Mouse (Mus musculus): ENCODE results near the gene Tmc3.

Tmc3 gene

DNA sequence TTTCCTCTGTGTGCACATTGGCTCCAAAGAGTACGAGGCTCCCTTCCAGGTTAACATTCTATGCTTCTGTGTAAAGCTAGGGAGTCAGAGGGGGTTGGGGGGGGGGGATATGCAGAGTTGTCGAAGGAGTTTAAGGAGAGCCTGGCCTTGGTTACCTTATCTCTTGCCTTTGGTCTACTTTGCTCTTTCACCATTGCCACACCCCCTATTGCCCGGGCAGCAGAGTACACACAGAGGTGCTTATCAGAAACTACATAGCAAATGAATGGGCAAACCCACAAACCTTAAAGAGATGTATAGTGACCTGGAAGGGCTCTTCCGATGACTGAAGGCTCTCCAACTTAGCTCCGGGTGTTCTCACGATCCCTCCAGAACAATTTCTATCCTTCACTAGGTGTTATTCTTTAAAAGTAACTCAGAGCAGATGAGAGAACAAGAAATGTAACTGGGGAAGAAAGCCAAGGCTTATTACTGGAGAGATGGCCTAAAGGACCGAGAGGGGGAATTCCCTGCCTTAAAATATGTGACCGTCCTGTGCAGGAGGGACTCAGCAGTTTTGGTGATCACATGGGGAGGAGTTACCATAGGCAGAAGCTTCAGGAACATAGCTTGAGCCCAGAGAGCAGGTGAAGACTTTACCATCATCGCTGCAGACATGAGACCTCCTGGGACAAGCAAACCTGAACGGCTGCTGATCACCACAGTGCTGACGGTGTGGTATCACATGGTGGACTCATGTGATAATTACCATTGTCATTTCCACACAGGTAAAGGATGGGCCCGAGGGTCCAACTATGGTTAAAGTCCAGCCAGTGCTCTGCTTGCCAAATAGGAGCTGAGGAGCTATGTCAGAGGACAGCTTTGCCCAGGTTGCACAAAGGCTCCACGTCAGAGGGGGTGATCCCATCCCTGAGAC is 14.5 kb downstream of the Tmc3 start:
- no peak for DNase-seq (ENCODE audit: low spot score)

DNA sequence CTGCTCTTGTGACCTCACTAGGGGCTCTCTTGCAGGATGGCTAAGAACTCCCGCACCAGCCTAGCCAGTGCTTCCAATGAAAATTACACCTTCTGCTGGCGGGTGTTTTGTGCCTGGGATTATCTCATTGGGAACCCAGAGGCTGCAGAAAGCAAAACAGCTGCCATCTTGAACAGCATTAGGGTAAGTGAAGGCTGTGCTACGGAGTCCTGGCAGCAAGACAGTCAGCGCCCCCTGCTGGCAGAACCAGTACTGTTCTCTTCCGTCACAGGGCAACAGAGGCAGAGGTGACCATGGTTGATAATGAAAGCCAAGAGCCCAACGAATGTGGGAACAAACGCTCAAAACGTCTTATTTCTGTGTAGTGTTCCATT is 15.2 kb downstream of the Tmc3 start:
- DNase-seq (ENCODE audit: low spot score) = peak; percentile 36

DNA sequence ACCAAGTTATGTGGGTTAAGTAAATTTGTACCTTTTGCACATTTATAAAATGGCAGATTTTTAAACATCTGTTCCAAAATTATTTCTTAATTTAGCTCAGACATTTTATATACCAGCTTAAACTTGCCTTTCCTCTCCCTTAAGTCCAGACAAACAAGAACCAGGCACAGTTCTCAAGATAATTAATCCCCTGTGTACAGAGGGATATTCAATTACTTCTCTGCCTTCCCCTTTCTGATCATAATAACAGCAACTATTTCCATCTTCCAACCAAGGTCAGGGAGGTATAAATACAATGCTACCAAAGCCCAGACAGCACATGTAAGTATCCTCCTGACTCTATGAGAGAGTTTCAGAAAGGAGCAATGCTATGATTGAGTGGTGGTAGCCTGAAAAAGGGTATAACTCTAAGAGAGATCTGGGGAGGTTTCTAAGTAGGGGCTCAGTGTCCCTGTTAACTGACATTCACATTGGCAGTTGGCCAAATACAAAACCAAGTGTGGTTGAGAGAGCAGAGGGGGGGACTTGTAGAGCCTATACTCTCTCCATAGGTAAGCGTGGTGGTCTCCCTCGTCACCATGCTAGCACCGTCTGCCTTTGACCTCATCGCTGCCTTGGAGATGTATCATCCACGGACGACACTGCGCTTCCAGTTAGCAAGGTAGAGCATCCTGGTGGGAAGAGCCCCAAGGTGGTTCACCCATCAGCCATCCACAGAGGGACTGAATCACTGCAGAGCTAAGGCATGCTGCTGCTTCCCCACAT is 19.6 kb downstream of the Tmc3 start:
- no peak for DNase-seq (ENCODE audit: low spot score)

DNA sequence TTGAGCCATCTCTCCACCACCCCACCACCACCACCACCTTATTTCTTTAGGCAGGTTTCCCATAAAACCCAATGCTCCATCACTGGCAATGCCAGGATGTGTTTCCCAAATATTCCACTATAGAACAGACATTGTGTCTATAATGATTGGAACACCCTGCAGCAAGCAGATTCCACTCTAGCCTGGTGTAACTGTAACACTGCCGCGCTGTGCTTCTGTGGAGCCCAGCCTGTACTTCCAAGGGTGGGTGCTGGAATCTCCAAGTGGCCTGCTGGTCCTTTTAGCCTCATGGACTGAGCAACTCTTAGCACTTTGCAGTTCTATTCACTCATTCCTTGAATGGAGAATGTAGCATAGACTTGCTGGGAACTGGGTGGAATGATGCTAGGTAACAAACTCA is 22.1 kb downstream of the Tmc3 start:
- DNase-seq (ENCODE audit: low spot score) = no peak

DNA sequence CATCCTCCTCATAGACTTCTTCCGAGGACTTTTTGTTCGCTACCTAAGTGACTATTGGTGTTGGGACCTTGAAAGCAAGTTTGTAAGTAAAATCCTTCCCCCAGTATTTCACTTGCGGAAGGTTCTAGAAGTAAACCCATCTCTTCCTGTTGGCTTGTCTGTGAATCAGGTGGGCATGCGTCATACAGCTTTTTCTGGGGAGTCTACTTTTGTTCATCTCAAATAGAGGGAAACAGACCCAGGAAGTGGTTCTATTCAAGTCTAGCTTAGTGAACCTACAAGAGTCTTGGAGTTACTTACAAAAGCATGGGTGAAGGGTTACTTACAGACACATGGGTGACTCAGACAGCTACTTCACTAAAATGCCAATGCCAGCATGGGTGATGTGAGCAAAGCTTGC is 25.2 kb downstream of the Tmc3 start:
- no peak for DNase-seq (ENCODE audit: low spot score)

DNA sequence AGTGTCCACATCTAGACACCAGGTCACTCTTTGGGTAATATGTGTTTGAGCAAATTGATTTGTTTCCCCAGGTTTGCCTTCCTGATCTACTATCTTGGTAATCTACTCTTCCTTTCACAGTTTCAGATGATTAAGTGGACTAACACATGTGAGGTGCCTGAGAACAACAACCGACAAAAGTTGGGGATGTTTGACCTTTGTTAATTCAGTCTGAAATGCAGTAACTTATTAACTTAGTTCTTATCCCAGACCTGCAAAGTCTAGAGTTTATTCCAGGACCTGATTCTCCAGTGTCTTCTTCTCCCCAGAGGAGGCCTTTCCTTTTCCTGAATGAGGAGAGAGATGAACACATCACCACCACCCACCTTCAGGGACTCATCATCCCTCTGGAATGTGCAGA is 27.2 kb downstream of the Tmc3 start:
- DNase-seq (ENCODE audit: low spot score) = no peak

DNA sequence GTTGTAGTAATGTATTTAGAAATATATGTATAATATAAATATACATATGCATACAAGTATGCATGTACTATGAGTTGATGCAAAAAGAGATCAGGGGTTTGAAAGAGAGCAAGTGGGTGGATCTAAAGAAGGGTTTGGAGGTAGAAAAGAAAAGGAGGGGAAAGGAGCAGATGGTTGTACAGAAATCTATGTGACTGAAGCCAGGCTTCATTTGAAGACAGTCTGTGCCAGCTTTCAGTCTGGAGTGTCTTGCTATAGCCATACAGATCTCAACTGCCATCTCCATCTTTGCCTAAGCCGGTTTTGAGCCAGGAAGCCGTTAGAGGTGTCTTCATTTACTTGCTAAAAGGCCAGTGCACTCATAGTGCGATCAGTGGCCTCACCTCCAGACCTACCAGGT is 30.5 kb downstream of the Tmc3 start:
- DNase-seq (ENCODE audit: low spot score) = no peak

DNA sequence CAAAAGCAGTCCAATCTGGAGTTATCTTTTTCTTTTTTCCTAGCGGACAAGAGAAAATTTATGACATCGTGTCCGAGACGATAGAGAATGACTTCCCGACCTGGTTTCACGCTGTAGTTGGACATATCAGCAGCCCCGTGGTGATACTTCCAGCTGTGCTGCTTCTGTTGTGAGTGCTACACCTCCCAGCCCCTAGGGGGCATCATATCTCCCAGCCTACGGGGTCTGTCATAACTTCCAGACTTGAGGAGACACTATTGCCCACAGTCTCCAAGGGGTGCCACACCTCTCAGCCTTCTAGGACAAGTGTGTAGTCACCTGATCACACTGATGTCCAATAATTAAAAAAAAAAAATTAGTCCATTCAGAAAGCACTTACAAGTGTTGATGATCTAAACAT is 31.1 kb downstream of the Tmc3 start:
- no peak for DNase-seq (ENCODE audit: low spot score)

DNA sequence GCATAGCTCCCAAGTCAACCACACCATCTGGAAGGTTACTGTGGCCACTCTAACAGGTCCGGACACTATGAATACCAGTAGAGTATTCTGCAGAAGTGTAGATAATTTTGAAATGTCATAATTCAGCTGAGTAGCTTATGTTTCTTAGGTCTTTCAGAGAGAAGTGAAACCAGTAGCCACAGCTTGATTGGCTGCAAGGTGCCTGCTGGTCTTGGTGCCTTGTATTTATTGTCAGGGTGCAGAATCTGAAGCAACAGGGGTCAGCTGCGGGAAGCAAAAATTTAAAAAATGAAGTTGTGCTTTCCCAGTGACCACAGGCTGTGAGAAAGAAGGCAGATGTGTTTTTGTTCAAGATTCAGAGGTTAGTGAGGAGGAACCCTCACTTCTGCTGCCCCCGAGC is 31.5 kb downstream of the Tmc3 start:
- no peak for DNase-seq (ENCODE audit: low spot score)

DNA sequence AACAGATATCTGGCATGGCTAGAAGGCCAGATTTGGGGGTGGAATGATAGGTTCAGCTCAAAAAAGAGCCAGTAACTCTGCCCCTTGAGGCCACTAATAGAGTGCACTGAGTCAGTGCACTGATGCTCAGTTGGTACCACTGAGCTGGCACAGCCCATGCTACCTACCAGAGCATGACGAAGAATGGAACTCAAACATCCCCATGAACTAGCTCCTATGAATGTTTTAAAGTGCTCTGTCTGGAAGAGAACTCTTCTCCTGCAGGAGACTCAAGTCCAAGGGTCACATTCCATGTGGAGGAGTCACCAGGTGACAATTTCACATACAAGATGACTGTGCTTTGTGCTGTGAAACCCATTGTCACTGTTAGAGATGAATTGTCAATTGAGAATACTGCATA is 34.0 kb downstream of the Tmc3 start:
- DNase-seq (ENCODE audit: low spot score) = no peak

DNA sequence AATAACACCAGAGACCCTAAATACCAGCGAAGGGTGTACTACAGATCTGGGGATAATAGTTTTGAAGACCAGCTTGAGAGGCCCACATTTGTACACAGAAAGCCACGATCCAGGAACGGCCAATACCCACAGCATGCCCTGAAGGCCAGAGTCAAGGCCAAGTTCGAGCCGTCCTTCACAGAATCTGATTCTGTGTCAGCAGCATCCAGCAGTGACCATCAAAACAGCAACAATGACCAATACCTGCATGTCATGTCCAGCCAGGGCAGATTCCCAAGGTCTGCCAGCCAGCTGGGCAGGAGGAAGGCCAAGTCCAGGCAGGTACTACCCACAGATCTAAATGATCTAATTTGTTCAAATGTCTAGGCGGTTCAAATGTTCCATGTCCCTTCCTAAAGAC is 37.9 kb downstream of the Tmc3 start:
- no peak for DNase-seq (ENCODE audit: low spot score)

DNA sequence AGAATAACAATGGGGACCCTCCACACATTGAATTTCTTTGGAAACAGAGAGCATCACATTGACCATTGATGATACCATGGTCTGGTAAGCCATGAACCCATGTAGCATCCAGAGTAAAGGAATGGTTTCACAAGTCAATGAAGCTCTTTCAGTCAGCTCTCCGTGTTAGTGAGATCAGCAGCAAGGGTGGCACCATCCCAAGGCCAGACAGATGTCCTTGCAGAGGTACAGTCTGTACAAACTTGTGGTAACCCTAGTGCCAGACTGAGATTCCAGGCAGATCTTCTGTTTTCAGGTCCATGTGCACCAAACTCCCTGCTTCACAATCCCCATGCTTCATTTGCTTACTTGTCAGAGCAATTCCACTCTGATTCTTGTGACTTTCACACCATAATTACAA is 39.3 kb downstream of the Tmc3 start:
- DNase-seq (ENCODE audit: low spot score) = no peak

DNA sequence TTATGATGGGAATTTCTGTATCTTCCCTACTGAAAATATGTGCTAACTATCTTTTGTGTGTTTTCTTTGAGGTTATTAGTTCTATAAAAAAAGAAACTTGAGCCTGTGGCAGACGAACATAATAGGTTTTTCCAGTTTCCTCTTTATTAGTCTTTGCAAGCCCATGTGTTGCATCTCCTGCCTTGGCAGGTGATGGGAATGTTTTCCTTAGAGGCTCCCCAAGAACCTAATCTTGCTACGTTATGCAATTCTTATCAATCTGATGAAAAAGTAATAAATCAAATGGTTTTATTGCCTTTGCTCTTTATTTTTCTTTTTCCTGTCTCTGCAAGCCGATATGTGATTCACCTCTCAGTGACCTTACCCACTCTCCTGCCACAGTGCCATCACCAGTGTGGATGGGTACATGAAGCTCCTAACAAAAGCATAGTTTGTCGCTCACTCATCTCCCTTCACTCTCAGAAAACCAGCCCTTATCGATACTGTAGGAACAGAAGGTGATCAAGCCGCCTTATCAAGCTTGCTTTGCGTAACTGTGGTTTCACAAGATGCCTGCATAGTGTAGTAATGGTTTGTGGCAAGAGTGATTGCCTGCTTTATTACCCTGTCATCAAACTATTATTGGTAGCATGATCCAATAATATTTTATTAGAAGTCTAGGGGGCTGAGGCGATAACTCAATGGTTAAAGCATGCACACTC is 42.0 kb downstream of the Tmc3 start:
- DNase-seq (ENCODE audit: low spot score) = no peak

DNA sequence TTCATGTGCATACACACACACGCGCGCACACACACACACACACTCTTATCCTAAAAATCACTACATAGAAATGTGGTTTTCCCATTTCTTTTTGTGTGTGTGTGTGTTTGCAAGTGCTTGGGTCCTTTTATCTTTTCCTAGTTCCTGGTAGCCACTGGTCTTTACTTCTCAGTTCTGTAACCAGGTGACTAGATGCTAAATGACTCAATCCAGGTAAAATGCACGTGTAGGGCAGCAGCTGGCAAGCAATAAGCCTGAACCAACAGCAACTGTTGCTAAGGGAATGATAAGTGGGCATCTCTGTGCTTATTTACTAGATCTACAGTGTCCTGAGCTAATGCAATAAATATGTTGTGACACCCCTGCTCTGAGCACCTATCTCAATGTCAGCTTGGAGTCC is 42.6 kb downstream of the Tmc3 start:
- DNase-seq (ENCODE audit: low spot score) = no peak

DNA sequence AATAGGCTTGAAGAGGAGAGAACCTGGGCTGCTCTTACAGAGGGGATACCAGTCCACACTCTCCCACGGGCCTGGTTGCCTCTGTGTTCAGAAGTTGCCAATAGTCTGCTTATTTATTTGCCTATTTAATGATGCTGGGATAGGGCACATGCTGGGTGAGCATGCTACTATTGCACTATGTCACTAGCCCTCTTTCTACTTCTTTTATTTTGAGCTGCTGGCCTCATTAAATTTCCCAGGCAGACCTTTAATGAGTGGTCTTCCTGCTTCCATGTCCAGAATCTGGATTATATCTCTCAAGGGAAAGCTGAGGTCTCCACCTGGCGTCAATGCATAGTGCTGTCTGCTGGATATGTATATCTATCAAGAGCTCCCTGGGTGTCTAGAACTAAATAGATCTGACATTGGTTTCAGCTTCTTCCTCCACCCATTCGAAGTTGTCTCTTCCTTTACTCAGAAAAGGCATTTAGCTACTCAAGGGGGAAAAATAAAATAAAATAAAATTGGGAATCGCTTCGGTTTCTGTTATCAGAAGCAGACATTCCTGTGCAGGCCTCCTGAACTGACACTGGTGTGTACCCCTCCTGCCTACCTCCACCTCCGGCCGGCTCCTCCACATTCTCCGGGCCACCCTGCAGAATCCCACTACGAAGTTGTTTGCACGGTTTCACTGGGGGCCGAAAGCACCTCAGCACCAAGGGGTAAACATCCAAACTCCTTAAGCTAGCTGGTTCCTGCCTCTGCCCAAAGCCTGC is 46.5 kb downstream of the Tmc3 start:
- no peak for DNase-seq (ENCODE audit: low spot score)

DNA sequence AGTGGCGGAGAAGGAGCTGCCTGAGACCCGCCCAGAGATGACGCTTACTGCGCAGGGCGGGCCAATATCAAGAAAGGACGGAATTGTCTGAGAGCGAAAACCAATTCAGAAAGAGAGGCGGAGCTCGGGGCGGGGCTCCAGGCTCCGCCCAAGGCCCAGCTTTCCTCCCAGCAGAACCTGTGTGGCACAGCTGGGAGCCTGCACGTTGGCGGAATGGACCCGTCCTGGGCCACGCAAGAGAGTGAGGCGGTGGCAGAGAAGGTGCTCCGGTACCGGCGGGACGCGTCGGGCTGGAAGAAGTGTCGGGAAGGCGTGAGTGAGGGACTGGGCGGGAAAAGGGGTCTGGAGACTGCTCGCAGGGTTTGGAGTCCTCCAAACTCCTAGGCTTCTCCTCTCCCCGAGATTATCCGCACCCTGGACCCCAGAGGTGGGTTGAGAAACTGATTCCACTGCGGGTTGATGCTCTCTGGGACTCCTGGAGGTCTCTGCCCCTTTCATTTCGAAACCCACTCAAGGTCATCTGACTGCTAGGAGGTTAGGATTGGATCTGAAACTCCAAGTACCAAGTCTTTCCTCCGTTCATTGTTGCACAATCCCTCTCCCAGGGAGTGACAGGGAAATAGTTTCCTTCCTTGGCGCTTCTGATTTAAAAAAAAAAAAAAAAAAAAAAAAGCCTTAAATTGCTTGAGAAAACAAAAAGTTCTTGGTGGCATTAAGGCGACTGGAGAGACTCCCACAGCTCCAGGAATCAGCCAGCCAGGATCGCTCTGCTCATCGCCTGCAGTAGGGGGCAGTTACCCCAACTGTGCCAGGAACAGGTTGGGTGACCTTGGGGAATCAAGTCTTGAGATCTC is 47.3 kb downstream of the Tmc3 start, which contains the start of gene Stard5:
Stard5 (plus strand) TSS at position 132 of the 854 bp plus-strand sequence.
- DNase-seq (ENCODE audit: low spot score) = peak; percentile 91

DNA sequence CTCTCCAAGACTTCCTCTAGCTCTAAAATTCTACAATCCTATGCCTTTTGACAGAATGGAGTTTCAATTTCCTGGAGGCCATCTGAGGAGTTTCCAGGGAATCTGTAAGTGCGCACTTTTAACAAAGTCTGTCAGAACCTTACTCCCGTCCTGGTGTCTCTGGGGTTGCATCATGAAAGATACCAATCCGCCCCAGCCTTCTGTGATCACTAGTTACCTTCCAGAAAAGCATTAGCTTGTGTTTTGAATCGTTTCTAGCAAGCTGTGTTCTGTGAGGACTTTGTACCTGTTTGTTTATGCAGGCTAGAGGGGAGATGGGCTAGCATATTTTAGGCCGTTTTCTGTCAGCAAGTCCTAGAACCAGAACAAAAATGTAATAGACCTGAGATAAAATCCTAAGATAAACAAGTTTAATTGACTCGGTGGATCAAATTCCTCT is 48.0 kb downstream of the Tmc3 start:
- peak; percentile 9 for DNase-seq (ENCODE audit: low spot score)

DNA sequence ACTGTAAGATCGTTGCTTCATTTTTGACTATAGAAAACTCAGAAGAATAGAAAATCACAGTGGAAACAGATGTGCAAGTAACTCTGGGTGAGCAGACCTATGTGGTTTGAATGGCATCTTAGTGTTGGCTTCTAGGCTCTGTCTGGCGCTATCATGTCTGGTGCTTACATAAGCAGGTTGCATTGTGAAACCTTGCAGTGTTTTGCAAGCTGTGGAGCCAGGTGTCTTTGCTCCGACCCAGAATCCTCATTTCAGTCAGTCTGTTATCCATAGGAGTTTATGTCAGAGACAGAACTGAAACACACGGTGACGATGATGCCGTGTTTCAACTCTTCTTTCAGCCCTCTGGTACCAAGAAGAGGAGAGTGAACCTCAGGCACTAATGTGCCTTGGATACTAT is 49.1 kb downstream of the Tmc3 start:
- DNase-seq (ENCODE audit: low spot score) = no peak

DNA sequence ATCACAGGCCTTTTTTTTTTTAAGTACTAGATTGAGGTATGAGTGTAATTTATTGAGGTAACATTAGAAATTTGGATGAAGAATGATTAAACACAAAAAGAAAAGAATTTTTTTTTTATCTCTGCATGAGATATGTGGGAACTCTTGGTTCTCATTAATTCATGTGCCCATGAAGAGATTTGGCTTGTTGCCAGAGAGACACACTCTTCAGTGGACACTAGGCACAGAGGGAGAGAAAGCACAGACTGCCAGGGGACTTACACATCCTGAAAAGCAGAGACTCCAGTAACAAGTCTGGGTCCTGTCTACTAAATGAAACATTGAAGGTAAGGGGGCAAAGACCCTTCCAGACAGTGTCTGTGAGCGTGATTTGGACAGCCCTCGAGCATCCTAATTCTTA is 51.0 kb downstream of the Tmc3 start:
- DNase-seq (ENCODE audit: low spot score) = no peak

DNA sequence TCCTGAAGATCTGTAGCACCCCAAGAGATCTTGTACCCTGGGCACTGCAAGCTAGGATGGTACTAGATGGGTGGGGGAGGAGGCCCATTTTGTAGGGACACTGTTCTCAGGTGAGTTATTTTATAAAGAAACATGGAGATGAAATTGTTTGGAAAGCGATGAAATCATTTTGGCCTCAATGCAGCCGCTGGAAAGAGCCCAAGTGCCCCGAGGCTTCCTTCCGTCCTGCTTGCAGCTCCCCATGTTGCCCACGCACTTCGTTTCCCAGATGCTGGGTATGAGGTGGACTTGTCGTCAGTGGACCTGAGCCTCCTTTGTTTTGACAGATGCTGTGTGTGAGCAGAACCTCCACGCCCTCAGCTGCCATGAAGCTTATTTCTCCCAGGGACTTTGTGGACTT is 51.7 kb downstream of the Tmc3 start:
- DNase-seq (ENCODE audit: low spot score) = no peak

All from c-Kit-positive CD71-positive TER-119-positive erythroid progenitor cells, embryonic 14.5 days (primary cell).